Mouse (Mus musculus): Measurements from ENCODE around the gene Ass1. TPM values are rescaled to one million over a fixed set of nuclear protein-coding genes. Genes with fewer than 3 reads are reported as not detected.
A peak's percentile ranks its signal among the peaks of the same experiment; 100 is the strongest.

Ass1 gene
- total RNA-seq, 2 experiments from 2014 or later: 13.6 to 17.6 TPM

- peak; percentile 92 to 93 for DNase-seq (ENCODE audit: low spot score in 2 of 2)
Measured at GRCm38 (mm10) chr2:31482914-31483575, 13.0 kb downstream of the Ass1 start.

GRCm38 (mm10) chr2:31484187-31484586 is 14.2 kb downstream of the Ass1 start:
- peak; percentile 86 for DNase-seq (ENCODE audit: low spot score in 2 of 2)

- DNase-seq (ENCODE audit: low spot score in 2 of 2): no peak
Measured at GRCm38 (mm10) chr2:31489166-31489565, 19.2 kb downstream of the Ass1 start.

- no peak for DNase-seq (ENCODE audit: low spot score in 2 of 2)
Measured at GRCm38 (mm10) chr2:31490556-31490955, 20.5 kb downstream of the Ass1 start.

GRCm38 (mm10) chr2:31492308-31492707 is 22.3 kb downstream of the Ass1 start:
- DNase-seq (ENCODE audit: low spot score in 2 of 2): no peak

GRCm38 (mm10) chr2:31493243-31493642 is 23.2 kb downstream of the Ass1 start:
- no peak for DNase-seq (ENCODE audit: low spot score in 2 of 2)

- no peak for DNase-seq (ENCODE audit: low spot score in 2 of 2)
Measured at GRCm38 (mm10) chr2:31494315-31494714, 24.3 kb downstream of the Ass1 start.

GRCm38 (mm10) chr2:31495046-31495476 is 25.1 kb downstream of the Ass1 start:
- no peak for DNase-seq (ENCODE audit: low spot score in 2 of 2)

- no peak for DNase-seq (ENCODE audit: low spot score in 2 of 2)
Measured at GRCm38 (mm10) chr2:31496141-31496540, 26.1 kb downstream of the Ass1 start.

GRCm38 (mm10) chr2:31497113-31497512 is 27.1 kb downstream of the Ass1 start:
- DNase-seq (ENCODE audit: low spot score in 2 of 2): no peak

GRCm38 (mm10) chr2:31497635-31498034 is 27.6 kb downstream of the Ass1 start:
- DNase-seq (ENCODE audit: low spot score in 2 of 2): no peak

- DNase-seq (ENCODE audit: low spot score in 2 of 2): peak; percentile 54 to 60
Measured at GRCm38 (mm10) chr2:31499327-31500291, 29.6 kb downstream of the Ass1 start.

- no peak for DNase-seq (ENCODE audit: low spot score in 2 of 2)
Measured at GRCm38 (mm10) chr2:31500292-31501204, 30.5 kb downstream of the Ass1 start.

GRCm38 (mm10) chr2:31501448-31502130 is 31.6 kb downstream of the Ass1 start:
- DNase-seq (ENCODE audit: low spot score in 2 of 2): no peak

GRCm38 (mm10) chr2:31502616-31503522 is 32.9 kb downstream of the Ass1 start:
- DNase-seq (ENCODE audit: low spot score in 2 of 2): no peak

GRCm38 (mm10) chr2:31505472-31505871 is 35.5 kb downstream of the Ass1 start:
- DNase-seq (ENCODE audit: low spot score in 2 of 2): no peak

GRCm38 (mm10) chr2:31508851-31509250 is 38.8 kb downstream of the Ass1 start:
- no peak for DNase-seq (ENCODE audit: low spot score in 2 of 2)

GRCm38 (mm10) chr2:31511316-31511715 is 41.3 kb downstream of the Ass1 start:
- DNase-seq (ENCODE audit: low spot score in 2 of 2): no peak

GRCm38 (mm10) chr2:31516557-31516956 is 46.5 kb downstream of the Ass1 start:
- DNase-seq (ENCODE audit: low spot score in 2 of 2): no peak
